Mouse (Mus musculus) Patski (cell line): Measurements from ENCODE around the gene Tes3-ps. TPM values are rescaled to one million over a fixed set of nuclear protein-coding genes. Genes with fewer than 3 reads are reported as not detected.

ENCODE experiments used
- ATAC-seq: fragments of 100-300 bp; one replicate; pipeline ENCODE4 v1.8.0; 2021
- CTCF ChIA-PET: fragments of 350-600 bp; sonication (Branson Sonifier 250); formaldehyde crosslinking; loops from one replicate; lab custom pipeline; 2022; ENCODE audit warnings: inconsistent platforms; lab: Charles Lee
- POLR2A ChIA-PET: fragments of 350-600 bp; sonication (Branson Sonifier 250); formaldehyde crosslinking; loops from one replicate; lab custom pipeline; 2022; ENCODE audit warnings: antibody characterized with exemption, inconsistent platforms; lab: Charles Lee
- DNase-seq: peaks from one replicate; pipeline ENCODE4 v3.0.0-alpha.2; 2011; ENCODE audit warnings: low read depth, low spot score
- H3K27me3 ChIP-seq: fragments of 371-371 bp; one replicate; pipeline ENCODE4 v1.5.1; 2021
- CTCF ChIP-seq: fragments of 100-300 bp; IDR thresholded peaks from one replicate; pipeline ENCODE4 v1.5.1; 2021
- in situ Hi-C: fragments of 300-500 bp; cut with MboI; formaldehyde crosslinking; loops from 3 replicates; pipeline ENCODE4 v1.11.1; 2018; ENCODE audit warnings: low pct_unique_long_range_greater_than_20kb, mixed read lengths
- polyA plus RNA-seq: library from polyadenylated mRNA; unstranded; gene quantifications from one replicate; pipeline ENCODE4 v1.2.3, GENCODE M21; 2021

The Tes3-ps gene
- polyA plus RNA-seq, 1 experiment from 2014 or later = 5.1 TPM

DNA sequence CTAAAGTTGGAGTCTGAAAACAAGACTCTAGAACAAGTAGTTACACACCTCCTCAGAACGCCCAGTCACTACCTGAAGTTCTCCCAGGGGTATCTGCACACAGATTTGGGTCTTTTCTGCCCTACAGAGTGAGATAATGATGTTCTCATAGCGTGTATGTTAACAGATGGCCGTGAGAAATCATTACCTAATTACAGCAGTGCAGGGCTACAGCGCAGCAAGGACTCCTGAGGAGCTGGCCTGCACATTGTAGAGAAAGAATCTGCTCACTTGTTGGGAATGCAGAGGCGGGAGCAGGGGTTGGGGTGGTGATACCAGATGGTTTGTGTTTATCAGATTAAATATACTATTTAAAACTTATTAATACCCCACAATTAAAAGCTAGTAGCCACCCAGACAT, 12.6 kb upstream of the Tes3-ps start:
- TF ChIP-seq CTCF = no peak
- DNase-seq (no peak), ATAC-seq (no peak)
- no peaks in the 10 kb centered on the region for H3K27me3 ChIP-seq
- CTCF ChIA-PET = interaction anchor here (1.5 to 4.9 kb wide), 2 partner anchors 12 kb away, joined by 5 to 21 read pairs; partner anchors contain the start of gene Tes3-ps
- in situ Hi-C loops = no loop called here
- POLR2A ChIA-PET = interaction anchor here (0.9 kb wide), 1 partner anchor 19 kb away, joined by 3 read pairs; no protein-coding TSS in a partner anchor

DNA sequence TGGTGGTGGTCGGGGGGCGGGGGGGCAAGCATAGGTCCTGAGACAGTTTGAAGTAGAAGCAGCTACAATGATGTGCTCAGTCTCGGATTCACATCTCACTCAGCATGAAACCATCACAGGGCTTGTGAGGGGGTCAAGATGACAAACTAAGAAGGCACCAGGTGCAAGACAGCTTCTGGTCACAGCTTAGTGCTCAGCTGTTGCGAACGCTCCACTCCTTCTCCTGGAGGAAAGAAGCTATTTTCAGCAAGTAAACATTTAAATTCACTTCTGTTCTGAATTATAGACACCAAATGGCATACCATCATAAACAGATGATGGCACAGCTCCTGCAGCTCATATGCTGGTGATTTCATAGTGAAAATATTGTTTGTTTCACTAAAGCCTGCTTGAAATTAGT, 7.7 kb upstream of the Tes3-ps start:
- ATAC-seq (no peak), DNase-seq (no peak)
- ChIA-PET POLR2A (no interaction called here), CTCF (interaction anchor here (1.0 kb wide), 1 partner anchor 16 kb away, joined by 3 read pairs; no protein-coding TSS in a partner anchor)
- H3K27me3 ChIP-seq = no peaks in the 10 kb centered on the region
- in situ Hi-C loops = no loop called here
- TF ChIP-seq CTCF = no peak

DNA sequence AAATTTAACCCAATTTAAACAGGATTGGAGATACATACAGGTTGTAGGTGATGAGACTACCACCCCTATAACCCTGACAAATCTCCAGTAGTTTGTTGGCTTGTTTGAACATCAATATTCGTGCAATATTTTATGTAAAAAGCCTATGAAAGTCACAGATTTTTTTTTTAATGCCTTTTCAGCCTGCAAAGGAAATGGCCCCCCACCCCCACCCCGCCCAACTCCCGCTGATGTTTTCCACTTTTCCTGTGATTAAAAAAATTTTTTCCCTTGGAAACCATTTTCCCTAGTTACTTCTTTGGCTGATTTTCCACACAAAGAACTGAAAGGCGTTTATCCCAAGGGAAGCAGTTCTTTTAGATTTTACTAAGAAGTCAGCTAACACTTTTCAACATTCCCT, 11.4 kb downstream of the Tes3-ps start, which contains the start of gene Ecm2:
Ecm2 (plus strand) TSS at position 301 of the 400 bp plus-strand sequence.
- ATAC-seq = no peak
- in situ Hi-C loops = no loop called here
- DNase-seq = no peak
- POLR2A ChIA-PET = no interaction called here
- no peak for TF ChIP-seq CTCF
- CTCF ChIA-PET = interaction anchor here (1.0 to 1.4 kb wide), 2 partner anchors 12 to 37 kb away, joined by 3 read pairs; partner anchors contain the start of gene Tes3-ps
- no peaks in the 10 kb centered on the region for H3K27me3 ChIP-seq

DNA sequence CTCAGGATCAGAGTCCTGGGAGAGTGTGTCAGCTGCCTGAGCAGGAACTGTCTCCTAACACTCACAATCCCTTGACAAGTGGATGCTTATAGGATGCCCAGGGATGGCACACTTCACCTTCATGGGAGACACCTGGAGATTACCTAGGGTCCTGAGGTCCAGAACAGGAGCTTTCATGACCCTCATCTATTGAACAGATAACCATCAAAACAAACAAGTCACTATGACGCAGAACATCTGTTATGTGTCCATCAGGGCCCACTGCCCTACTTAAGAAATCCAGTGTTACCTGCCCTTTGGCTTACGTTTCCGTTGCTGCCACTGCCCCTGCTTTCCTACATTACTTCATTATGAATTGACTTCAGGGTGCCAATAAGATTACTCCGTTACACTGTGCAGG, 12.7 kb downstream of the Tes3-ps start:
- H3K27me3 ChIP-seq = no peaks in the 10 kb centered on the region
- no peak for ATAC-seq
- no peak for TF ChIP-seq CTCF
- ChIA-PET CTCF (interaction anchor here (1.4 kb wide), 1 partner anchor 13 kb away, joined by 3 read pairs; the partner anchor contains the start of gene Tes3-ps), POLR2A (no interaction called here)
- no peak for DNase-seq
- in situ Hi-C loops = no loop called here

DNA sequence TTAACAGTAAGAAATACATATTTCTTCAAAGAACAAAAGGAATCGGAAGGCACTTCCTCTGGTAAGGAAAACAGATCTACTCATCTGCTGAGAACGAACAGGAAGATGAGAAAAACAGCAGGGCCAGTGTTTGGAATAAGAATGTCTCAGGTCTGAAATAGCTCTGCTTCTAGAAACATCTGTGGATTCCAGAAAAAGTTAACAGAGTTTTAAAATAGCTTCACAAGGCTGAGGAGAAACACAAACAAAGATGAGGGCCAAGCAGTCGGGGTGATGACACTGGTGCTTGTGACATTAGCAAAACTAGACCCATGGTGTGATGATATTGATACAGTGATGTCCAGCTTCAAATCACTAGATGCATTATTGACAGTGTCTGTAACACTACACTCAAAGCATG, 14.1 kb downstream of the Tes3-ps start:
- DNase-seq (no peak), ATAC-seq (no peak)
- POLR2A ChIA-PET = interaction anchor here (0.6 kb wide), 1 partner anchor 23 kb away, joined by 3 read pairs; no protein-coding TSS in a partner anchor
- H3K27me3 ChIP-seq = no peaks in the 10 kb centered on the region
- CTCF ChIA-PET = no interaction called here
- in situ Hi-C loops = no loop called here
- TF ChIP-seq CTCF = no peak

DNA sequence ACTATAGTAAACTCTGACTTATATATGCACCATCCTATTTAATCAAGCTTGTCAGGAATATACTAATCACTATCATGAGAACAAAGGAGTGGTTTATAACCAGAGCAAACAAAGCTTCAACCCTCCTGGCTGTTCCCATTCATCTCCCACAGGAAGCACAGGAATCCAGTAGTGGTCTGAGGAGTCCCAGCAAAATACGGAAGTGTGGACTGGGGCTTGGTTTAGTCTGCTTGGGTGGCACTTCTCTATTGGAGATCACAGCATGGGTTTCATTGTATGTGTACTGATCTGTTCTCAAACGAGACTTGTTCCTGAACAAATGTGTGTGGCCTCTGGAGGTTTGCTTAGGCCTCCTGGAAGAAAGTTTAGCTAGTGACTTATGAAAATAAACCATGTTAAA, 25.6 kb downstream of the Tes3-ps start:
- TF ChIP-seq CTCF = no peak
- CTCF ChIA-PET = interaction anchor here (0.9 kb wide), 2 partner anchors 13 to 26 kb away, joined by 3 to 4 read pairs; partner anchors contain the start of gene Tes3-ps
- H3K27me3 ChIP-seq = no peaks in the 10 kb centered on the region
- DNase-seq (no peak), ATAC-seq (no peak)
- in situ Hi-C loops = no loop called here
- POLR2A ChIA-PET = no interaction called here

DNA sequence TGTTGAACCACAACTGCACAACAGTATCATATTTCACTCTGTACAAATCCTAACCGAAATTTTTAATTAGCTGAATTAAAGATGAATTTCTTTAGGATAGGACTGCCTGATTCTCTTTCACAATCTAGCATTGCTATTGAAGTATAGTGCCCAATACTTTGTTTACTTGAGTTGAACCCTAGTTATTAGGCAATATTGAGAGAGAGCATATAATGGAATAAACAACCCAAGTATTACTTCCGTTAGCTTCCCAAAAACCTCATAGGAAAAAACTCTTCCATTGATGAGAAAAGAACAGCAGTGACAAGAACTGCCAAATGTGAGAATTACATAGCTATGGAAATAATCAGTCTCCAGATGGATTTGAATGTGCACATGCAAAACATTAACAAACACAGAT, 33.1 kb downstream of the Tes3-ps start:
- in situ Hi-C loops = no loop called here
- ATAC-seq (no peak), DNase-seq (no peak)
- no peaks in the 10 kb centered on the region for H3K27me3 ChIP-seq
- no peak for TF ChIP-seq CTCF
- CTCF ChIA-PET = no interaction called here
- POLR2A ChIA-PET = interaction anchor here (0.7 kb wide), 1 partner anchor 25 kb away, joined by 3 read pairs; no protein-coding TSS in a partner anchor

DNA sequence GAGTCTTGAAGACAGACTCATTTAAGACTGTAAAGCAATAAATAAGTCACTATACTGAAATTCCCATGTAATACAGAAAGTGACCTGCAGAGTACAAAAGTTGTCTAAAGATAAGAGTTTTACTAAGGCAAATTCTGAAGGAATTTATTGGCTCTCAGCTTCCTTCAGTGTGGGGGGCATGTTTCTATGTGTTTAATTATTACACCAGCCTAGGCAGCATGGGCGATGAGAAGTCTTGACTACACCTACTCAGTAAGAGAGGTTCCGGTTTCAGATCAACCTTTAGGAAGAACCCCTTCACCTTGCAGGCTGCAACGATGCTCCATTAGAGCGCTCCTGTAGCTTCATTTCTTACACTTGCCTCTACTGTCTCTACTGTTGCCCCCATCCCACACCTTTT, 37.5 kb downstream of the Tes3-ps start:
- DNase-seq (no peak), ATAC-seq (no peak)
- ChIA-PET POLR2A (interaction anchor here (0.7 kb wide), 1 partner anchor 24 kb away, joined by 3 read pairs; no protein-coding TSS in a partner anchor), CTCF (interaction anchor here (1.4 to 1.5 kb wide), 2 partner anchors 10 to 12 kb away, joined by 4 read pairs; no protein-coding TSS in a partner anchor)
- no peaks in the 10 kb centered on the region for H3K27me3 ChIP-seq
- no peak for TF ChIP-seq CTCF
- in situ Hi-C loops = no loop called here

DNA sequence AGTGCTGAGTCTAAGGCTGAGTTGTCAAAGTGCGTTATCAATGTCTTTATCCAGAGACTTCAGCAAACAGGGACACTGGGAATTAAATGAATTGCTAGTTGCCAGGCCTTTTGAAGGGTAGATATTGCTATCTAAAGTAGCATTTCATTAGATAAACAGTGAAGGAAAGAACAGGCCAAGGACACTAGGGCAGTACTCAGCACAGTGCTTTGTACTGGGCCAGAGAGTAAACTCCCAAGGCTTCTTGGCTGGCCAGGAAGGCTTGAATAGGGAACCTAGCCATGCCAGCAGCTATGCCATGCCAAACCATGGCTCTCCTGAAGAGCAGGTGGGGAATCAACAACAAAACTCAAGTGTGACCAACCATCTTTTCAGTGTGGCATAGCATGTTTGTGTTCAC, 43.8 kb downstream of the Tes3-ps start:
- CTCF ChIA-PET = no interaction called here
- DNase-seq (no peak), ATAC-seq (no peak)
- POLR2A ChIA-PET = no interaction called here
- H3K27me3 ChIP-seq = no peaks in the 10 kb centered on the region
- no peak for TF ChIP-seq CTCF
- in situ Hi-C loops = no loop called here

DNA sequence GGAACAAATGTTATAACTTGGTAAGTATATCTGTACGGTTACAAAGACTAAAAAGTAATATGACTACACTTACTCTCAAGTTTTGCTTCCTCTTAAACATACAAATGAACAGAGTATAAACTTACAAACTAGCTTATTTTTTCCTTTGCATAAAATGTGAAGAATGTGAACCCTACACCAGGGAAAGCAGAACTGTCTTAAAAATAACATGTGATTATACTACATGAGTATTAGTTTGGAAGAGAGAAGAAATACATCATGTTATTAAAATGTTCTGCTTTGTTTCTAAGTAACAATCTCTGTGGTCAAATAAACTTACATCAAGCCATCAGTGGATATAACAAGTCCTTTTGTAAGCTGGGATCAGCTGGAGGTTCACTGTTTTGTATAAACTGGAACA, 45.6 kb downstream of the Tes3-ps start:
- ATAC-seq (no peak), DNase-seq (no peak)
- no peak for TF ChIP-seq CTCF
- in situ Hi-C loops = no loop called here
- ChIA-PET CTCF (interaction anchor here (1.1 to 1.6 kb wide), 4 partner anchors 8 to 90 kb away, joined by 3 to 6 read pairs (median 4); no protein-coding TSS in a partner anchor), POLR2A (no interaction called here)
- H3K27me3 ChIP-seq = no peaks in the 10 kb centered on the region

DNA sequence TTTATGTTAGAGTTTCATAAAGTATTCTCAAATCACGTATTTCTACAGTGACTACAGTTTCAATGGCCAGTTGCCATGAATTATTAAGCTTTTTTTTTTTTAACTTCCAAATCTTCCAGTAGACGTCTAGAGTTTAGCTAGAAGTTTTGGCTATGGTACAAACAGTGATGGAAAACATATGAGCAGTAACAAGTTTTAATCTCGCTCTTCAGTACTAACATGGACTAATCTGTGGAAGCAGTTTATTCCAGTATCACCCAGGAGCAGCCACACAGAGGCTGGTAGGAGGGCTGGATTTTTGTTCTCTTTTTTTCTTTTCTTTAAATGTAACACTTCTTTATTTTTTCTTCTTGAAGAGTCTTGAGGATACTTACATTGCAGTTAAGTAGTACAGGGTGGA, 51.2 kb downstream of the Tes3-ps start, which contains the start of gene Aspn:
Aspn (plus strand) TSS at position 165 of the 400 bp plus-strand sequence.
- ATAC-seq (no peak), DNase-seq (no peak)
- CTCF ChIA-PET = interaction anchor here (0.8 kb wide), 1 partner anchor 82 kb away, joined by 3 read pairs; no protein-coding TSS in a partner anchor

More for the DNA sequence above, 51.2 kb downstream of the Tes3-ps start, which contains the start of gene Aspn:
- no peak for TF ChIP-seq CTCF
- H3K27me3 ChIP-seq = no peaks in the 10 kb centered on the region
- POLR2A ChIA-PET = interaction anchor here (0.6 kb wide), 1 partner anchor 201 kb away, joined by 4 read pairs; no protein-coding TSS in a partner anchor
- in situ Hi-C loops = no loop called here
